Mouse (Mus musculus): ENCODE measurements at regions not wholly inside any gene's neighbourhood (a gene's known extent, or its start where the extent isn't known, plus 50 kb on each side); places are given as distances from the start of the nearest gene placed in this dataset.

- TF ChIP-seq POLR2A (IDR thresholded peaks at IDR 0.05; ENCODE audit: borderline replicate concordance, extremely low read depth, insufficient read depth, insufficient read length): no peak
- H3K27me3 ChIP-seq (ENCODE audit: control insufficient read depth, insufficient read depth, low read length): no peaks in the 10 kb centered on the region
- no peaks in the 10 kb centered on the region for H3K36me3 ChIP-seq (ENCODE audit: control insufficient read depth, insufficient read depth, low read length)
- H3K4me2 ChIP-seq (replicated peaks; ENCODE audit: low read depth, low read length, severe bottlenecking): no peak overlapping the region
- H3K4me1 ChIP-seq (ENCODE audit: control insufficient read depth, insufficient read depth, low read length): no peaks in the 10 kb centered on the region
- H3K27ac ChIP-seq (replicated peaks; ENCODE audit: low read depth, low read length): no peak overlapping the region
- DNase-seq (ENCODE audit: low spot score): no peak
- no peak overlapping the region for H3K4me3 ChIP-seq (replicated peaks; ENCODE audit: low read length)
- H3K9ac ChIP-seq (ENCODE audit: low read depth, low read length, severe bottlenecking): no peak overlapping the region
- no peaks in the 10 kb centered on the region for H3K9me3 ChIP-seq (ENCODE audit: control insufficient read depth, low read length)
- ATAC-seq (ENCODE audit: low FRiP score, low read depth): no peak
Measured at GRCm38 (mm10) chr4:106113747-106114146, 202.3 kb upstream of the Usp24 start.

DNA sequence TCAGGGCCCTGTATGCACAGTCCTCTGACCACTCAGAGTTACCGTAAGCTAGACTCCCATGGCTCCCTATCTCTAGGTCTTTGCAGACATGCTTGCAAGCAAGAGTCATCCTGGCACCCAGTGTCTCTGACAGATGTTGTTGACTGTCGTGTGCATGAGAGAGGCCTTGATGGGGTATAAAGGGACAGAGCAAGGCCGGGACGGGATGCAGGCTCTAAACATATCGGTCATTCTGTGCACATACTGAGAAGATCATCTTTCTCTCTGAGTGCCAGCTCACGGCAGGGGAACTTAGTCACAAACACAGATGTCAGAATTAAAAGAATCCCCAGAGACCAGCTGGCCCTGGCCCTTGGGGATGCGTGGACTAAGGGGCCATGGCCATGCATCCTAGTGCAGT lies 199.4 kb upstream of the Usp24 start:
- no peaks in the 10 kb centered on the region for H3K36me3 ChIP-seq (ENCODE audit: control insufficient read depth, insufficient read depth, low read length)
- H3K27ac ChIP-seq (replicated peaks; ENCODE audit: low read depth, low read length): no peak overlapping the region
- no peak overlapping the region for H3K4me2 ChIP-seq (replicated peaks; ENCODE audit: low read depth, low read length, severe bottlenecking)
- no peak for TF ChIP-seq POLR2A (IDR thresholded peaks at IDR 0.05; ENCODE audit: borderline replicate concordance, extremely low read depth, insufficient read depth, insufficient read length)
- no peak for DNase-seq (ENCODE audit: low spot score)
- no peak for ATAC-seq (ENCODE audit: low FRiP score, low read depth)
- H3K27me3 ChIP-seq (ENCODE audit: control insufficient read depth, insufficient read depth, low read length): no peaks in the 10 kb centered on the region
- no peak overlapping the region for H3K9ac ChIP-seq (ENCODE audit: low read depth, low read length, severe bottlenecking)
- H3K9me3 ChIP-seq (ENCODE audit: control insufficient read depth, low read length): no peaks in the 10 kb centered on the region
- no peak overlapping the region for H3K4me3 ChIP-seq (replicated peaks; ENCODE audit: low read length)
- no peaks in the 10 kb centered on the region for H3K4me1 ChIP-seq (ENCODE audit: control insufficient read depth, insufficient read depth, low read length)
- 80% methylated on average over 7 of the region's 7 CpGs for WGBS

DNA sequence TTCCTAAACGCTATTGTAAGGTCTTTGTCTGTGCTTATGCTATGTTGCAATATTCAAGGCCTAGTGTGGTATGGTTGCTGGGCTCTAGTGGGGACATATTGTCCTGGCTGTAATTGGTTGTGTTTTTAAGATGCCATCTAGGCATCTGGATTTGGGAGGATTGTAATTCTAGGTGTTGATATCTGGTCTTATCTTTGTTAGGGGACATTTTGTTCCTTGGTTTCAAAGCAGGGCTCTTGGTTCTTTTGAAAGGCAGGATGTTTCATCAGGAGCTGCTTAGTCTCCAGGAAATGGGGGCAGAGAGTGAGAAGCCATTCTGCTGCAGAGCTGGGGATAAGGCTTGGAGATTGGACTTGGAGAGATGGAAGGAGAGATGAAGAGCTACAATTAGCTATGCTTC lies 194.7 kb upstream of the Usp24 start:
- no peaks in the 10 kb centered on the region for H3K27me3 ChIP-seq (ENCODE audit: control insufficient read depth, insufficient read depth, low read length)
- H3K4me1 ChIP-seq (ENCODE audit: control insufficient read depth, insufficient read depth, low read length): no peaks in the 10 kb centered on the region
- H3K36me3 ChIP-seq (ENCODE audit: control insufficient read depth, insufficient read depth, low read length): no peaks in the 10 kb centered on the region
- H3K9ac ChIP-seq (ENCODE audit: low read depth, low read length, severe bottlenecking): no peak overlapping the region
- WGBS: 80% methylated on average over 1 of the region's 1 CpGs
- no peaks in the 10 kb centered on the region for H3K9me3 ChIP-seq (ENCODE audit: control insufficient read depth, low read length)
- TF ChIP-seq POLR2A (IDR thresholded peaks at IDR 0.05; ENCODE audit: borderline replicate concordance, extremely low read depth, insufficient read depth, insufficient read length): no peak
- no peak for DNase-seq (ENCODE audit: low spot score)
- no peak overlapping the region for H3K4me2 ChIP-seq (replicated peaks; ENCODE audit: low read depth, low read length, severe bottlenecking)
- no peak overlapping the region for H3K4me3 ChIP-seq (replicated peaks; ENCODE audit: low read length)
- ATAC-seq (ENCODE audit: low FRiP score, low read depth): no peak
- H3K27ac ChIP-seq (replicated peaks; ENCODE audit: low read depth, low read length): no peak overlapping the region

GRCm38 (mm10) chr4:106123038-106123654 lies 192.9 kb upstream of the Usp24 start:
- Histone ChIP-seq H3K4me2 (replicated peaks; ENCODE audit: low read depth, low read length, severe bottlenecking) (no peak overlapping the region), H3K27me3 (ENCODE audit: control insufficient read depth, insufficient read depth, low read length) (no peaks in the 10 kb centered on the region), H3K9ac (ENCODE audit: low read depth, low read length, severe bottlenecking) (no peak overlapping the region), H3K9me3 (ENCODE audit: control insufficient read depth, low read length) (no peaks in the 10 kb centered on the region), H3K36me3 (ENCODE audit: control insufficient read depth, insufficient read depth, low read length) (no peaks in the 10 kb centered on the region), H3K27ac (replicated peaks; ENCODE audit: low read depth, low read length) (no peak overlapping the region), H3K4me3 (replicated peaks; ENCODE audit: low read length) (no peak overlapping the region), H3K4me1 (ENCODE audit: control insufficient read depth, insufficient read depth, low read length) (no peaks in the 10 kb centered on the region)
- TF ChIP-seq POLR2A (IDR thresholded peaks at IDR 0.05; ENCODE audit: borderline replicate concordance, extremely low read depth, insufficient read depth, insufficient read length): no peak
- ATAC-seq (ENCODE audit: low FRiP score, low read depth) (no peak), DNase-seq (ENCODE audit: low spot score) (no peak)
- WGBS: 85% methylated on average over 8 of the region's 8 CpGs

DNA sequence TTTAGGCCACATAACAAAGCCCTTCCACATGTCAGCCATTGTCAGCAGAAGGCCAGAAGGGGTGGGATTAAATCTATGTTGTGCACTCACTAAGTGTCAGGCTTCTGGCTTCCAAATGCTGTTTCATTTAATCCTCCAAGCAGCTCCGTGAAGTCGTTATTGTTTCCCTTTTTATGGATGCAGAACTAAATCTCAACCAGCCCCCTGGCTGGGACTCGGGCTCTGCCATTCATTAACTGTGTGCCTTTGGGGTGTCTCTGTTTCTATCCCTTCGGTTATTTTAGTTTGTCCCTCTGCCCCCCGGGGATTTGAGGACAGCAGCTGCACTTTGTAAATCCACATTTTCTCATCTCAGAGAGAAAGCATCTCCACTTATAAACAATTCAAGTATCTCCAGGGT lies 188.8 kb upstream of the Usp24 start:
- no peaks in the 10 kb centered on the region for H3K9me3 ChIP-seq (ENCODE audit: control insufficient read depth, low read length)
- DNase-seq (ENCODE audit: low spot score): no peak
- H3K4me3 ChIP-seq (replicated peaks; ENCODE audit: low read length): no peak overlapping the region
- H3K4me1 ChIP-seq (ENCODE audit: control insufficient read depth, insufficient read depth, low read length): peaks cover 16% of the 10 kb centered on the region
- no peaks in the 10 kb centered on the region for H3K27me3 ChIP-seq (ENCODE audit: control insufficient read depth, insufficient read depth, low read length)
- H3K36me3 ChIP-seq (ENCODE audit: control insufficient read depth, insufficient read depth, low read length): no peaks in the 10 kb centered on the region
- ATAC-seq (ENCODE audit: low FRiP score, low read depth): no peak
- WGBS: 21% methylated on average over 5 of the region's 5 CpGs
- H3K9ac ChIP-seq (ENCODE audit: low read depth, low read length, severe bottlenecking): no peak overlapping the region
- no peak for TF ChIP-seq POLR2A (IDR thresholded peaks at IDR 0.05; ENCODE audit: borderline replicate concordance, extremely low read depth, insufficient read depth, insufficient read length)
- no peak overlapping the region for H3K27ac ChIP-seq (replicated peaks; ENCODE audit: low read depth, low read length)
- no peak overlapping the region for H3K4me2 ChIP-seq (replicated peaks; ENCODE audit: low read depth, low read length, severe bottlenecking)

DNA sequence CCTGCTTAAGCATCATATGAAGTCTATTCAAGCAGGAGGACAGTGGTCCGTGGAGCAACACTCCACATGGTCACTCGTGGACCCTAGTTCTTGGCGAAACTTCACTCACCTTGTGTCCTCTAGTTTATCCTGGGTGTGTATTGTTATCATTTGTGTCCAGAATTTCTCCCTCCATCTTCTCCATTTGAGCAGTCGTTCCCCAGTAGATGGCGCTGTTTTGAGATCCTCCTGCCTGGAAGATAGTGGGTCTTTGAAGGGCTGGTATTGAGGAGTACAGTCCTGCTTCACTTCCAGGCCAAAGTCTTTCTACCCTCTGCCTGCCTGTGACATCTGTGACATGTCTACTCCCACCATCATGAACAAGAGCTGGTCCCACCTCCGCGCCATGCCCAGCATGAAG lies 188.4 kb upstream of the Usp24 start:
- H3K9me3 ChIP-seq (ENCODE audit: control insufficient read depth, low read length): no peaks in the 10 kb centered on the region
- no peak for DNase-seq (ENCODE audit: low spot score)
- H3K4me1 ChIP-seq (ENCODE audit: control insufficient read depth, insufficient read depth, low read length): peaks cover 16% of the 10 kb centered on the region
- no peak overlapping the region for H3K4me3 ChIP-seq (replicated peaks; ENCODE audit: low read length)
- H3K27ac ChIP-seq (replicated peaks; ENCODE audit: low read depth, low read length): no peak overlapping the region
- 65% methylated on average over 7 of the region's 7 CpGs for WGBS
- no peaks in the 10 kb centered on the region for H3K27me3 ChIP-seq (ENCODE audit: control insufficient read depth, insufficient read depth, low read length)
- H3K9ac ChIP-seq (ENCODE audit: low read depth, low read length, severe bottlenecking): no peak overlapping the region
- ATAC-seq (ENCODE audit: low FRiP score, low read depth): no peak
- TF ChIP-seq POLR2A (IDR thresholded peaks at IDR 0.05; ENCODE audit: borderline replicate concordance, extremely low read depth, insufficient read depth, insufficient read length): no peak
- no peaks in the 10 kb centered on the region for H3K36me3 ChIP-seq (ENCODE audit: control insufficient read depth, insufficient read depth, low read length)
- no peak overlapping the region for H3K4me2 ChIP-seq (replicated peaks; ENCODE audit: low read depth, low read length, severe bottlenecking)
